Mouse (Mus musculus) left cerebral cortex, postnatal 10 days (tissue): ENCODE data around the gene Cd47. TPM values are rescaled to one million over a fixed set of nuclear protein-coding genes. Genes with fewer than 3 reads are reported as not detected.

Source experiments
- DNase-seq, 2 experiments: peaks; one replicate each; pipeline ENCODE4 v3.0.0; 2021 to 2022; ENCODE audit warnings: low spot score in 2 of 2, mixed read lengths in 1 of 2; ENCODE audit errors: extremely low spot score in 1 of 2
- intact Hi-C: fragments of 180-260 bp; cut with DNase I; formaldehyde crosslinking; loops from one replicate; pipeline ENCODE4 v1.15.1; 2025
- total RNA-seq, 2 experiments: library from RNA; stranded (reverse); gene quantifications; 2 replicates each; pipeline ENCODE4 v1.2.3; 2021

Cd47 gene
- total RNA-seq, 2 experiments from 2014 or later, result 294 to 300 TPM

- intact Hi-C loops, result no loop called here
- DNase-seq, result no peak
These were observed 155.6 kb downstream of the Cd47 start for GRCm38 (mm10) chr16:49955952-49956351.

- no peak for DNase-seq
- intact Hi-C loops, result no loop called here
These were observed 156.4 kb downstream of the Cd47 start for GRCm38 (mm10) chr16:49956531-49957302.

DNA sequence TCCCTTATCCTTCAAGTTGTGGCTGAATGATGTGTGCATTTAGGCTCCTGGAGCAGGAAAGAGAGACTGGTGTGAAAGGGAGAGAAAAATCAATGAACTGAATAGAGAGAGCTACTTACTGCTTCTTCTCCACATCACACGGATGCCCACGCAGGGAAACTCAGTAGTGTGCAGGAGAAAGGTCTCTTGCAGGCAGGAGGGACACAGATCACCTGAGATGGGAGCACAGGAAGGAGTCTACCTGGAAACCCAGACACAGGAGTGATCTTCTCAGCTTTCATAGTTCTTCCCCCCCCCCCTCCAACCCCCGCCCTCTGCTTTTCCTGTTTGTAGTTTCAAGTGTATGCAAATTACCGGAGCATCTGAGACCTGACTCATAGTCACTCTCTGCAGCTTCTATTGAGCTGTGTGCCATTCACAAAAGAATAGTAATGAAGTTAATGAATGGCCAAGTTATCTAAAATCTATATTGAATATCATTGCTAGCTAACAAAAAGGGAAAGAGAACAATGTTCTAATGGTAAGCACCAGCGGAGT lies 158.6 kb downstream of the Cd47 start:
- intact Hi-C loops, result no loop called here
- DNase-seq, result no peak

- intact Hi-C loops, result no loop called here
- no peak for DNase-seq
These were observed 162.0 kb downstream of the Cd47 start for GRCm38 (mm10) chr16:49962305-49962704.

DNA sequence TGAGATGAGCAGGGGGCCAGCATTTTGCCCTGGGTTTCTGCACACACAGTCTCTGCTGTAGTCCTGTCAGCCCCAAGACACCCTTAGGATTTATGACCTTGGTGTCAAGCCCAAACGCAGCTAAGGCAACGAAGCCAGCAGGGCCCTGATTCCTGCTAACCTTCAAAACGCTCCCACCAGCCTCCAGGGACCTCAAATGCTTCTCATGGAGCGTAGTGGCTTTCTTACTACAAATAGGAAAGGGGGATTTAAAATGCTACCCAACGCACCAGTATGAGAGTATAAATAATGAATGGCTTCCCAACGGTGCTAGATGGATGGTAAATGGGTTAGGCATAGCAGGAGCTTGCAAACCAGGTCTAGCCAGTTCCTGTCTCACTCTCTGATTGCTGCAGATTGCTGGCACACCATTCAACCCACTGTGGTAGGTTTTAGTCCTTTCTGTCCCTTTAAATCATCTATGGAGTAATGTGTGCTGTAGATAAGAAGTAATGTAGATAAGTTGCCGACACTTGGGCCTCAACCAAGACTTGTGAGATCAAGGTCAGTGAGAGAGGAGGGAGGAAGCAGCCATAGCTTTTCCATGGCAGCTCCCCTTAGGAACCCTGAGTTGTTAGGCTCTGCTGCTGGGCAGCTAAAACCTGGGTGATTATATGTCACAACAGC lies 164.1 kb downstream of the Cd47 start:
- intact Hi-C loops, result no loop called here
- DNase-seq, result no peak

Other genes with a start within 250 kb of the Cd47 start
- gene Ift57, start 101.3 kb upstream of the Cd47 start, total RNA-seq, result 10 to 100 TPM; 52.2 to 54.3 TPM